Mouse (Mus musculus): ENCODE measurements around the gene Ralgapb.

- TF ChIP-seq CEBPB (IDR thresholded peaks at IDR 0.05; ENCODE audit: low read depth) (no peak), MYOG (IDR thresholded peaks at IDR 0.05; ENCODE audit: control insufficient read depth, extremely low read depth, insufficient read length) (no peak), CTCF (IDR thresholded peaks at IDR 0.05; ENCODE audit: control insufficient read depth, insufficient read depth, insufficient read length) (no peak), USF1 (IDR thresholded peaks at IDR 0.05; ENCODE audit: low read depth) (no peak), MYOD1 (IDR thresholded peaks at IDR 0.05; ENCODE audit: control insufficient read depth, insufficient read length, low read depth) (no peak), FOSL1 (IDR thresholded peaks at IDR 0.05; ENCODE audit: insufficient read depth, low read length, poor library complexity, severe bottlenecking) (no peak), MAX (IDR thresholded peaks at IDR 0.05) (no peak)
These were observed 102.9 kb downstream of the Ralgapb start, which contains the start of gene Arhgap40 for GRCm38 (mm10) chr2:158512528-158512927.
